Mouse (Mus musculus) kidney, embryonic 16.5 days (tissue): Measurements from ENCODE around the gene Ndufaf5. TPM values are rescaled to one million over a fixed set of nuclear protein-coding genes. Genes with fewer than 3 reads are reported as not detected.
A peak's percentile ranks its signal among the peaks of the same experiment; 100 is the strongest.

Experiments used
- ATAC-seq: fragments of 200-750 bp; cut with Nextera tagmentation; 2 replicates; pipeline ENCODE4 v1.8.0; 2017; ENCODE audit warnings: moderate TSS enrichment; ENCODE audit not compliant: low FRiP score, low TSS enrichment
- H3K27ac ChIP-seq: fragments of 300-500 bp; sonication (generic); 2 replicates; pipeline ENCODE4 v1.5.1; 2014; ENCODE audit warnings: low read length
- H3K27me3 ChIP-seq: fragments of 300-500 bp; sonication (generic); 2 replicates; pipeline ENCODE4 v1.6.1; 2014; ENCODE audit warnings: low read length, control low read depth, mixed read lengths; ENCODE audit not compliant: insufficient read depth
- H3K36me3 ChIP-seq: fragments of 300-500 bp; sonication (generic); 2 replicates; pipeline ENCODE4 v1.6.1; 2014; ENCODE audit warnings: low read length, control low read depth, mixed read lengths; ENCODE audit not compliant: insufficient read depth
- H3K4me1 ChIP-seq: fragments of 300-500 bp; sonication (generic); 2 replicates; pipeline ENCODE4 v1.6.1; 2014; ENCODE audit warnings: low read length, control low read depth, mixed read lengths; ENCODE audit not compliant: insufficient read depth
- H3K4me2 ChIP-seq: fragments of 300-500 bp; sonication (generic); replicated peaks from 2 replicates; pipeline ENCODE4 v1.6.1; 2014; ENCODE audit warnings: low read depth, low read length
- H3K4me3 ChIP-seq: fragments of 300-500 bp; sonication (generic); 2 replicates; pipeline ENCODE4 v1.5.1; 2014; ENCODE audit warnings: mild to moderate bottlenecking, low read length
- H3K9ac ChIP-seq: fragments of 300-500 bp; sonication (generic); replicated peaks from 2 replicates; pipeline ENCODE4 v1.6.1; 2014; ENCODE audit warnings: low read length
- H3K9me3 ChIP-seq: fragments of 300-500 bp; sonication (generic); 2 replicates; pipeline ENCODE4 v1.6.1; 2016; ENCODE audit warnings: low read length, control low read depth
- WGBS: fragments of 180-500 bp; shearing (Covaris S2); extraction: QIAGEN DNeasy Blood & Tissue Kit; methylation state at CpG from one replicate; pipeline ENCODE4 v1.1.7; 2014; 5-methylcytosine and 5-hydroxymethylcytosine counted together
- polyA plus RNA-seq: library from polyadenylated mRNA; unstranded; fragments of >200 nt; fragmentation: Nextera tagmentation; extraction: Ambion mirVana; gene quantifications from 2 replicates; pipeline ENCODE4 v1.2.1, GENCODE M21; 2015

The Ndufaf5 gene
- polyA plus RNA-seq, 1 experiment from 2014 or later: 25.6 TPM

GRCm38 (mm10) chr2:140202573-140202972 lies 32.1 kb downstream of the Ndufaf5 start:
- Histone ChIP-seq H3K4me3 (no peak overlapping the region), H3K9me3 (no peaks in the 10 kb centered on the region)
- 91% methylated on average over 5 of the region's 5 CpGs for WGBS

GRCm38 (mm10) chr2:140203756-140204155 lies 33.3 kb downstream of the Ndufaf5 start:
- H3K9me3 ChIP-seq: no peaks in the 10 kb centered on the region
- no peaks in the 10 kb centered on the region for H3K27me3 ChIP-seq
- no peaks in the 10 kb centered on the region for H3K4me1 ChIP-seq
- no peak overlapping the region for H3K27ac ChIP-seq
- 92% methylated on average over 7 of the region's 7 CpGs for whole genome bisulfite sequencing
- no peak for ATAC-seq
- no peak overlapping the region for H3K4me2 ChIP-seq
- peaks cover 18% of the 10 kb centered on the region; the same call in 1 of the 2 replicates for H3K36me3 ChIP-seq
- H3K4me3 ChIP-seq: no peak overlapping the region
- H3K9ac ChIP-seq: no peak overlapping the region

More at GRCm38 (mm10) chr2:140202573-140202972, 32.1 kb downstream of the Ndufaf5 start:
- no peak overlapping the region for H3K9ac ChIP-seq
- no peaks in the 10 kb centered on the region for H3K4me1 ChIP-seq
- ATAC-seq: no peak
- H3K27ac ChIP-seq: no peak overlapping the region
- no peak overlapping the region for H3K4me2 ChIP-seq
- no peaks in the 10 kb centered on the region for H3K27me3 ChIP-seq
- peaks cover 20% of the 10 kb centered on the region; the same call in 1 of the 2 replicates for H3K36me3 ChIP-seq

GRCm38 (mm10) chr2:140214519-140215027 lies 44.1 kb downstream of the Ndufaf5 start:
- no peak overlapping the region for H3K27ac ChIP-seq
- H3K9ac ChIP-seq: no peak overlapping the region
- H3K36me3 ChIP-seq: no peaks in the 10 kb centered on the region
- no peak overlapping the region for H3K4me2 ChIP-seq
- no peaks in the 10 kb centered on the region for H3K4me1 ChIP-seq
- H3K27me3 ChIP-seq: no peaks in the 10 kb centered on the region
- no peak for ATAC-seq
- no peaks in the 10 kb centered on the region for H3K9me3 ChIP-seq
- H3K4me3 ChIP-seq: no peak overlapping the region
- WGBS: 89% methylated on average over 4 of the region's 4 CpGs

DNA sequence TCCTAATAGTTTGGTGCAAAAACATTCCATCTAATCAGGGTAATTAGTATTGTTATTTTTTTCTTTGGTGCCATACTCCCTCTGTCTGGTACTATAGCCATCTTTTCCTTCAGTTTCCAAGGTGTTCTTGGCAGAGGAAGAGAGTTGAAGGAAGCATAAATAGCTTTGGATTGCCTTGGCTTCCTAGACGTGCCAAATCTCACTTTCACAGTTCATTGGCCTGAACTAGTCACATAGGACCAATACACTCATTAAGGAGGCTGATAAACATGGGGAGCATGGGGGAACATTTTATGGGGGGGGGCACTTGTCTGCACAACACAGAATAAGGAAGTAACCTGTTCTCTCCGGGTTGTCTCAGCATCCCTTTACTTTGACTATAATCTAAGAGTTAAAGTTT lies 45.0 kb downstream of the Ndufaf5 start:
- no peak for ATAC-seq
- H3K4me1 ChIP-seq: no peaks in the 10 kb centered on the region
- H3K27ac ChIP-seq: no peak overlapping the region
- H3K9ac ChIP-seq: no peak overlapping the region
- H3K4me2 ChIP-seq: no peak overlapping the region
- no peak overlapping the region for H3K4me3 ChIP-seq
- WGBS: 54% methylated on average over 2 of the region's 2 CpGs
- H3K36me3 ChIP-seq: no peaks in the 10 kb centered on the region
- H3K9me3 ChIP-seq: no peaks in the 10 kb centered on the region
- H3K27me3 ChIP-seq: no peaks in the 10 kb centered on the region

GRCm38 (mm10) chr2:140215965-140216364 lies 45.5 kb downstream of the Ndufaf5 start:
- H3K4me1 ChIP-seq: no peaks in the 10 kb centered on the region
- H3K9me3 ChIP-seq: no peaks in the 10 kb centered on the region
- no peak overlapping the region for H3K4me2 ChIP-seq
- H3K4me3 ChIP-seq: no peak overlapping the region
- WGBS: 76% methylated on average over 1 of the region's 1 CpGs
- no peak overlapping the region for H3K9ac ChIP-seq
- no peaks in the 10 kb centered on the region for H3K36me3 ChIP-seq
- no peaks in the 10 kb centered on the region for H3K27me3 ChIP-seq
- ATAC-seq: no peak
- H3K27ac ChIP-seq: no peak overlapping the region

GRCm38 (mm10) chr2:140220325-140220724 lies 49.9 kb downstream of the Ndufaf5 start:
- Histone ChIP-seq H3K9ac (no peak overlapping the region), H3K27me3 (no peaks in the 10 kb centered on the region), H3K36me3 (no peaks in the 10 kb centered on the region), H3K4me2 (no peak overlapping the region), H3K27ac (no peak overlapping the region), H3K4me3 (no peak overlapping the region), H3K9me3 (no peaks in the 10 kb centered on the region), H3K4me1 (no peaks in the 10 kb centered on the region)
- ATAC-seq: no peak
- WGBS: 70% methylated on average over 8 of the region's 8 CpGs

- 64% methylated on average over 1 of the region's 1 CpGs for WGBS
Measured at GRCm38 (mm10) chr2:140230295-140230694, 59.8 kb downstream of the Ndufaf5 start.

GRCm38 (mm10) chr2:140237245-140237644 lies 66.8 kb downstream of the Ndufaf5 start:
- no peaks in the 10 kb centered on the region for H3K36me3 ChIP-seq
- WGBS: 61% methylated on average over 6 of the region's 6 CpGs
- no peak overlapping the region for H3K27ac ChIP-seq
- no peak overlapping the region for H3K4me2 ChIP-seq
- no peaks in the 10 kb centered on the region for H3K27me3 ChIP-seq
- H3K9me3 ChIP-seq: no peaks in the 10 kb centered on the region
- H3K4me1 ChIP-seq: no peaks in the 10 kb centered on the region
- no peak overlapping the region for H3K9ac ChIP-seq
- ATAC-seq: peak; percentile 78; the same call in 1 of the 2 replicates
- H3K4me3 ChIP-seq: no peak overlapping the region

More at GRCm38 (mm10) chr2:140230295-140230694, 59.8 kb downstream of the Ndufaf5 start:
- Histone ChIP-seq H3K27ac (no peak overlapping the region), H3K4me2 (no peak overlapping the region), H3K9me3 (no peaks in the 10 kb centered on the region), H3K27me3 (no peaks in the 10 kb centered on the region), H3K4me1 (no peaks in the 10 kb centered on the region), H3K36me3 (no peaks in the 10 kb centered on the region), H3K9ac (no peak overlapping the region), H3K4me3 (no peak overlapping the region)
- no peak for ATAC-seq

DNA sequence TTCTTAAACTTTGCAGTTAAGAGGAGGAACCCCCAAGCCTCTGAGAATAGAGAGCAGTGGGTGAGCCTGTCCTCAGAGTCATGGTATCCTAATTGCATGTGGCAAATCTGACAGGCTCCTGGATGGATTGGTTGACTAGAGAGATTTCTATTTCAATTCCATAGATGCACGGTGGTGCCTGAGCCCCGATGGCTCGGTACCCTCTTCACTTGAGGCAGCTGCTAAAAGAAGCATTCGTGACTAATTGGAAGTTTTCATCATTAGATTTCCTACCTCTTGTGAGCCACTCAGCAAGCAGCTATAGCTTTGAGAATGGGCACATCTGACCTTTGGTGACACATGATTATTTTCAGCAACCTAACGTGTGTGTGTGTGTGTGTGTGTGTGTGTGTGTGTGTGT lies 71.9 kb downstream of the Ndufaf5 start:
- ATAC-seq: no peak
- Histone ChIP-seq H3K9ac (no peak overlapping the region), H3K4me2 (no peak overlapping the region), H3K36me3 (no peaks in the 10 kb centered on the region), H3K27ac (no peak overlapping the region), H3K4me1 (no peaks in the 10 kb centered on the region), H3K9me3 (no peaks in the 10 kb centered on the region), H3K4me3 (no peak overlapping the region), H3K27me3 (no peaks in the 10 kb centered on the region)
- WGBS: 84% methylated on average over 5 of the region's 5 CpGs

- no peak overlapping the region for H3K4me3 ChIP-seq
- no peaks in the 10 kb centered on the region for H3K9me3 ChIP-seq
- ATAC-seq: no peak
- H3K27me3 ChIP-seq: no peaks in the 10 kb centered on the region
- no peak overlapping the region for H3K4me2 ChIP-seq
- no peak overlapping the region for H3K9ac ChIP-seq
- H3K4me1 ChIP-seq: no peaks in the 10 kb centered on the region
- 97% methylated on average over 5 of the region's 5 CpGs for WGBS
- H3K27ac ChIP-seq: no peak overlapping the region
- no peaks in the 10 kb centered on the region for H3K36me3 ChIP-seq
Measured at GRCm38 (mm10) chr2:140243105-140243504, 72.7 kb downstream of the Ndufaf5 start.
